Mouse (Mus musculus): ENCODE data around the gene Cfdp1.

- TF ChIP-seq CTCF (IDR thresholded peaks at IDR 0.05; ENCODE audit: extremely low read depth, insufficient read depth, insufficient read length, insufficient replicate concordance) (peak; percentile 88), POLR2A (IDR thresholded peaks at IDR 0.05; ENCODE audit: low read depth, low read length) (peak; percentile 58)
Observed at GRCm38 (mm10) chr8:111876355-111876948, 22.4 kb upstream of the Cfdp1 start, which contains the start of gene Tmem170.
